Mouse (Mus musculus): Measurements from ENCODE around the gene Svopl.

The Svopl gene

DNA sequence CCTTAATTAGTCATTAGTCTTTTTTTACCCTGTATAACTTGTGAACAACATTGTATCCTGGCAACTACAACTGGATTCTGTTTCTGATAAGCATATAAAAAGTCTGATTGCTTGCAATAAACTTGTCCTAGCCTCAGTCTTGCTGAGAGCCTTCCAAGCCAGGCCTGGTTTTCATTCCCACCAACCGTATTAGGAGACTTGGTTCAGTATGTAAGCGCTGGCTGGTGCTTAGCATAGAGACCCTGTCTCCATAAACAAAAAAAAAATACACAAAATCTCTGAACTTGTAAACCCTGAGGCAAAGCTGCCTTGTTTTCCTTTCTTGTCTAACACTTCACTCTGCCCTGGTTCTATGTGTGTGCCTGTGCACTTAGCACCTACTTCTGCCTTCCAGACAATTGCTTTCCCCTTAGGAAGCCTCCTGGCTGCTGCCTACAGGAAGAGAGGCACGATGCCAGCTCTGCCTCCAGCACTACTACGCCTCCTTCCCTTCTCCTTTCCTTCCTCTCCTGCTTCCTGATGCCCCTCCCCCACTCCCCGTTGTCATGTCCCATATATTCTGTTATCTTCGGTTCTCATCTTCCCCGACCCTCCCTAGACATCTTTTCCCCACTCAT lies 14.8 kb downstream of the Svopl start:
- DNase-seq (ENCODE audit: low spot score) = no peak

DNA sequence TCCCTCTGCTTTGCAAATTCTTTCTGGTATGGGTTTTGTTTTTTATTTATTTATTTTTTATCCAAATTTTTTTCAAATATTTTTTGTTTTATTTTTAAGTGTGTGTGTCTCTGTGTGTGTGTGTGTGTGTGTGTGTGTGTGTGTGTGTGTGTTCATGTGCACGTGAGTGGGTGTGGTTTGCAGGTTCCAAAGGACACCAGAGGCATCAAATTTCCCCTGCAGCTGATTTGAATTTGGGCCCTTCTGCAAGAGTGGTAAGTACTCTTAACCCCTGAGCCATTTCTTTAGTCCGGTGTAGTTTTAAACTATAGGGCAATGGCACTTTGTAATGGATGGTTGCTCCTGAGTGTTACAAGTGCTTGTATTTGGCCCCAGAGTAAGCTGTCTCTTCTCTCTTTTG lies 18.6 kb downstream of the Svopl start:
- no peak for DNase-seq (ENCODE audit: low spot score)

DNA sequence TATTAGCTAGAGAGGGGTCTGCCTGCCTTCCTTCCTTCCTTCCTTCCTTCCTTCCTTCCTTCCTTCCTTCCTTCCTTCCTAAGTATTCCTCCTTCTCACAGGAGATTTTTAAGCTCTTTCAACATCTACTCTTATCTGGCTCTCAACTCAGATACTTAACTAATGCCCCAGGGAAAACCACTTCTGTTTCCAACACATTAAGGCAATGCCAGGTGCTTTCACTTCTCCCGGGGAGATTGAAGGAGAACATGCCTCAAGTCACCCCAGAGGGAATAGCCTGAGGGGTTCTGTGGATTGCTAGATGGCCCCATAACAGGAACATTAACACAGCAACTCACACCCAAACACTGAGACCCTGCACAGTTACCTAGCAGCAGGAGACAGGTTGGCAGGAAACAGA lies 19.0 kb downstream of the Svopl start:
- DNase-seq (ENCODE audit: low spot score) = no peak

DNA sequence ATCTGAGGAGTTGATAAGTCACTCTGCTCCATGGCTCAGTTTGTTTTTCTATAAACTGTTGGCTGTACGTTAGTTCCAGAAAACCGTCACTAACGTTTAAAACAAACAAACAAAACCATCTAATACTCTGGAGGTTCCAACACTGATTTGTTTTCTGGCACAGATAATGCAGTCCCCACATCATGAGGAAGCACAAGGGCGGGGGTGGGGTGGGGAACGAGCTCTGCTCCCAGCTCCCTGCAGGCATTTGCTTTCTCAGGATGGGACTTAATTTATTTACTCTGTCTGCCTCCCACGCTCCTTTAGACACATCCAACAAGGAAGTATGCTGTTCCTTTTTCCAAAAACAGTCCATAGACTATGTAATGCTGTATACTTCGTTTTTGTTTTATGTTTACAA lies 23.5 kb downstream of the Svopl start:
- no peak for DNase-seq (ENCODE audit: low spot score)

DNA sequence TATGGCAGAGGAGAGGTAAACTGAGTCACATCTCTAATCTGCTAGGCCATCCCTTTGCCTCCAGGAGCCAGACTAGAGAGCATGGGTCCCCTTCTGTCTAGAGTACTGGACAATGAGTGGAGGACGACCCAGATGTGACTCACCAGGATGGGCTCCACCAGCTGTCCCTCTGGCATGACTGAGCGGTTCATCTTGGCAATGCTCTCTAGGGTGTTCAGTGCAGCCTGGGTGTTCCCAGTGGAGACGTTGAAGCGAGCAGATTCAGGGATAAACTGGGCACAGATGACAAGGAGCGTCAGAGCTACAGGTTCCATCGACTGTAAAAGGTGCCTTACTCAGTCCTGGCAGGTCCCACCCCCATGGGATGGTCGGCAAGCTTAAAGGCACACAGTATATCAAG lies 25.4 kb downstream of the Svopl start:
- DNase-seq (ENCODE audit: low spot score) = no peak

DNA sequence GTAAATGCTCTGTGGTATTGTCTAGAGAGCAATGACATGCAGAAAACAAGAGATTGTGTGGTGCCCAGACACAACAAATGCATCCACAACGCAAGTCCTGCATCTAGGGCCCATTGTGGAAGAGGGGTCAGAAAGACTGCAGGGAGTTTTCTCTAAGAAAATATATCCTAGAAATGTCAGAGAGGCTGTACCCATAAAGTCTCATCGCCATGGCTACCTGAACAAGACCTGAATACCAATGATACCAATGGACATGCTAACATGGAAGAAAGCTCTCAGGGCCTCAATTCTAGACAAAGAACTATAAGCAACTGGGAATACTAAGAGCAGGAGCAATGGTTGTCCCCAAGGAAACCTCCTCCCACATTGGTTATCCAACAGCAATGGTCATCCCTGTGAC lies 34.0 kb downstream of the Svopl start:
- no peak for DNase-seq (ENCODE audit: low spot score)

DNA sequence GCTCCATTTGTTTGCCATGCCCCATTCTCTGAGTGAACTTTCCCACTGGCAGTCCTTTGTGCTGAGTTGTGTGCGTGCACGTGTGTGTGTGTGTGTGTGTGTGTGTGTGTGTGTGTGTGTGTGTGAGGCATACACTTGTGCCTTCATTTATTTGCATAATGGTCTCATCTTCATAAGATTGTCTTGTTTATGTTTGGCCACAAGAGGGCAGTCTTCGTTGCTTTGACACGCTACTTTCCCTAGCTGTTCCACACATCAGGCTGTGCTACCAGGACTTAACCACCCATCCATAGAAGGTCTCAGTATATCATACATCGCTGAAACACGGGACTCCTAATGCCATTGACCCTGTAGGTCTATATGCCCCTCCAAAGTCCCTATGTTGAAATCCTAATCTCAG lies 39.3 kb downstream of the Svopl start:
- peak; percentile 37 for DNase-seq (ENCODE audit: low spot score)

DNA sequence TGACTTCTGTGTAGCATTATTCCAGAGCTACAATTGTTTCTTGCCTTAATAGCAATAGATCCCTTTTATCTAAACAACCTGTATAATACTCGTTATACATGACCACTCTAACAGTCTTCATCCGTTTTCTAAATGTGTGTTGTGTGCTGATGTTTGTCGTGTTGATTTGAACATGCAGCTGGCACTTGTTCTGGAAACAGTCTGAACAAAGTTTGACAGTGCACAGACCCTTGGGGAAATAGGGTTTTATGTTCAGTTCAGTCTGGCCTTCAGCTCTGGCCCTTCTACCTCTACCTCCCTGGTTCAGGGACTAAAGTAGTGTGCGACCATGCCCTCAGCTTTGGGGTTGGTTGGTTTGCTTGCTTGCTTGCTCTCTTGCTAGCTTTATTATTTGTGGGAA lies 79.4 kb downstream of the Svopl start:
- no peak for DNase-seq (ENCODE audit: low spot score)

DNA sequence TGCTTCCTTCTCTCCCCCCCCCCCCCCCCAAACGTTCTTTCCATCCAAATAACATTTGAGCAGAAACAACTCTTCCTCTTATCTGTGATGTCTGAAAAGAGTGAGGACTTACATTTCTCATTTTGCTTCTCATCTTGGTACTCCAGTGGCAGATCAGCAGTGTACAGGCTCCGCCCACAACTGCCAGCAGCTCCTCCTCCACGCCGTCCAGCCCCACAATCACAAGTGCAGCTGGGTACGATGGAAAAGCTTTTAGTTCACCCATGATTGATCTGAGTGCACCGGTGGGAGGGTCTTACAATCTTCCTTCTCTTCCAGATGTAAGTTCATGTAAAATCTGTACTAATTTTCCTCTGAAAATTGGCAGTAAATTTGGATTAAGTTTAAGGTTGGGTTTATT lies 95.5 kb downstream of the Svopl start:
- no peak for DNase-seq (ENCODE audit: low spot score)

DNA sequence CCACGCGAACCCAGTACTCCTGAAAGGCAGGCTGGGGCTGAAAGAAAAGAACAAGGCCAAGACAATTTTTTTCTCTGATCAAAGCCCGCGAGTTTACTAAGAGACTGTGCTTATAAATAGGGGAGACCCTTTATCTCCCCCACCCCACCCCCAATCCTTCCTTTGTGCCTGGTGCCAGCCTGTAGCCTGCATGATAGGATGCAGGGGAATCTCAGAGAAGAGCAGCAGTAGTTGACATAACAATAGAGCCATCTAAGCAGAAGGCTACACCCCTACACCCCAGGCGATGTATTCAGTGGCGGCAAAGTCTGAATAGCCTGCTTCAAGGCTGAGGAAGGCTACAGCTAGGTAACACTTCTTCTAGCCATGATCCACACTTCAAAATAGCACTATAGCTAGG lies 110.3 kb downstream of the Svopl start:
- DNase-seq (ENCODE audit: low spot score) = no peak
